Mouse (Mus musculus) layer of hippocampus, postnatal 25 days (tissue): ENCODE results near the gene Ncapg. TPM values are rescaled to one million over a fixed set of nuclear protein-coding genes. Genes with fewer than 3 reads are reported as not detected.

Experiments used
- DNase-seq, 2 experiments: peaks; one replicate each; pipeline ENCODE4 v3.0.0; 2022; ENCODE audit warnings: mixed read lengths in 2 of 2, low spot score in 1 of 2; ENCODE audit errors: extremely low spot score in 1 of 2
- total RNA-seq, 2 experiments: library from RNA; stranded (reverse); gene quantifications; 2 replicates each; pipeline ENCODE4 v1.2.3; 2021

Gene Ncapg
- total RNA-seq, 2 experiments from 2014 or later: 0.54 to 1.1 TPM

GRCm38 (mm10) chr5:45690802-45691201 is 21.1 kb downstream of the Ncapg start:
- no peak for DNase-seq

DNA sequence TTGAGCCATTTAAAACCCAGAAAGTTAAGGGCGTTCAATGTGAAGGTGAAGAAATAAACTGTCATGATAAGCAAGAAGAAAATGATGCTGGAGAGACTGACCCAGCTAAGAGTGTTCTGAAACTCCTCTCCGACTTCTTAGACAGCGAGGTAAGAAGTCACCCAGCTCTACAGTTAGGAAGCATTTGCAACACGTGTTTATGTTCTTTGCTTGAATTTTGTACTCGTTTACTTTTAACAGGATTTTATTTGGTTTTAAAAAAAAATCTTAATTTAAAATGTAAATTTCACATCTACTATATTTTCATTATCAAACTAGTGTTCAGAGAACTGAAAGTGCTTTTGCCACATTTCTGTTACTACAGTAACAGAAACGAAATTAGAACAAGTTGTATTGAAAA is 22.0 kb downstream of the Ncapg start:
- DNase-seq: no peak

DNA sequence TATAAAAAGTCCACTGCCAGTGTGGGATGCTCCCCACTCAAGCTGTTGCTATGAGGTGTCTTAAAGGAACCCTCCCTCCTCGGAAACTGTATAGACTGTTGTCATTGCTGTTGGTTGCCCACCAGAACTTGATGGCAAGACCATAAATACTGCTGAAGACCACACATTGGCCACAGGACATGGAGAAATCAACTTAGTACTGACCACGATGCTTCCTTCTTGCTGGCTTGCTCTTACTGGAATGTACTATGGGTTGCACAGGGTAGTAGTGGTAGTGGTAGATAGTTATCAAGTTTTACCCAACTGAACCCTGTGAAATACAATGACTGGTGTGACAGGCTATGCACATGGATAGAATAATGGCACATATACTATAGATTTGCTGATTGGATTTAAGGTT is 37.1 kb downstream of the Ncapg start:
- DNase-seq: no peak

- DNase-seq: no peak
These were observed 39.9 kb downstream of the Ncapg start for GRCm38 (mm10) chr5:45709653-45710052.

DNA sequence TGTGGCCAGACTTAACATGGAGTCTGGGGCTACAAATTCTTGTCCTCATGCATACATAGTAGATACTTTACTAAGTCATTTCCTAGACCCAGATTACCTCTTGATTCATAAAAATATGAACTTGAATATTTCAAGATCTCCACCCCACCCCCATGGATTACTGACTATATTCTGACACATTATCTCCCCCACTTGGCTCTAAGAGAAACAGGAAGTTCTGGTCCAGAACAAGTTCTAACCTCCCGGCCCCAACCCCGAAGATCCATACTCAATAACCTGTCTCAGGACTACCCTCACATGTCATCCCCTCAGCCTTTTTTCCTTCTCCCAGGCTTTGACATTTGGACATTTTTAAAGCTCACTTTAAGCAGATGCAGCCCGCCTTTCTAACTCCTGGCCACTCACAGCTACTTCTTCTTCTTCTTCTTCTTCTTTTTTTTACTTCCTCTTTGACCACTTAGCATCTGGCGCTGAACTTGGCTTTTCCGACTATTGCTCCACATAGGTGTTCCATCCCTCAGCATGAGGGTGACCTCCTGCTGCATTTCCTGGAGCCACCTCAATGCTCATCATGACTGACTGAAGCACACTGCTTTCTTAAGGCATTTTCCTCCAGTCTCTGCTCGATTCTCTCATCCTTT is 49.2 kb downstream of the Ncapg start:
- no peak for DNase-seq

GRCm38 (mm10) chr5:45733751-45734150 is 64.0 kb downstream of the Ncapg start:
- DNase-seq: no peak

DNA sequence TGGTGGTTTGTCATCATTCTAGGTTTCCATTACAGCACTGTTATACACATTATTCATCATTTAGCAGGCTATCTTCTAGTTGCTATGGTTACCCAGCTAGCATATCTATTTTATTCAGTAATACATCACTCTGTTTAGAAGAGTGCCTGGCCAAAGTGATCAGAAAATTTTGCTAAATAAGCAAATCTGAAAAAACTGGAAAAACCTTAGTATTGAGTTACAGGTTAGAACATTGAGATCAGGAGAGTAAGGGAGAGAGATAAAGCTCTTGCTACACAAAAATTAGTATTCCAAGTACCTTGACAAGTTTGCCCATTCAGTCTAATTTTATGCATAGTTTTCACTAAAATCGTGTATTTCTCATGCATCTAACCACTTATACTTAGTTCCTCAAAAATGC is 68.2 kb downstream of the Ncapg start:
- no peak for DNase-seq

Other genes starting within 250 kb of the Ncapg start
- gene Qdpr, start 219.7 kb upstream of the Ncapg start, total RNA-seq: 100 to 1,000 TPM; 119 to 140 TPM
- gene Clrn2, start 216.2 kb upstream of the Ncapg start, total RNA-seq: under 1 TPM; 0.49 to 0.94 TPM
- 10 to 100 TPM; 53.3 to 59.2 TPM for gene Lap3, start 176.5 kb upstream of the Ncapg start, total RNA-seq
- 100 to 1,000 TPM in 1 of 2 experiments, 10 to 100 TPM in 1; 99.3 to 110 TPM for gene Med28, start 149.7 kb upstream of the Ncapg start, total RNA-seq
- 1 to 10 TPM; 6.1 to 9.2 TPM for gene Fam184b, start 30.3 kb upstream of the Ncapg start, total RNA-seq
- gene Lcorl, start 187.7 kb downstream of the Ncapg start, total RNA-seq: 10 to 100 TPM; 29.7 to 35.3 TPM